Mouse (Mus musculus) inflammation-experienced regulatory T-cells (primary cell): ENCODE data around the gene 1110057P08Rik. TPM values are rescaled to one million over a fixed set of nuclear protein-coding genes. Genes with fewer than 3 reads are reported as not detected.

ENCODE experiments used
- polyA plus RNA-seq, 2 experiments: library from polyadenylated mRNA; unstranded; fragments of 100-300 nt; shearing (Covaris generic); gene quantifications; one replicate each; pipeline ENCODE4 v1.2.1; 2017

1110057P08Rik gene
- not detected for polyA plus RNA-seq

DNA sequence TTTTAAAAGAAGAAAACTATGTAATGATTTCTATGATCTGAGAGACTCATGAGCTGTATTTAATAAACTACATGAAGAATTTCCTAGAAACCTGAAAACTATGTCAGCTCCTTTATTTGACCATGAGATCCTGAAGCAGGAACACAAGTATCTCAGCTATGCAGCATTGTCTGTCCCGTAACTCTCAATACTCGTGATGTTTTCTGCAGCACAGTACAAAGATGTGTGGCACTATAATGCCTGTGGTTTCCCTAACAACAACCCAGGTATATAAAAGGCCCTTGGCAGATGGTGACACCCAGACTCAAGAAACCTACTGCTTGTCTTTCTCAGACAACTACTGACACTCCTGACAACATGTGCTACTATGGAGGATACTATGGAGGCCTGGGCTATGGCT lies at the start of gene 1110057P08Rik:
Gene 1110057P08Rik, plus strand, starts transcription at position 301 of the 400 bp plus-strand sequence.

DNA sequence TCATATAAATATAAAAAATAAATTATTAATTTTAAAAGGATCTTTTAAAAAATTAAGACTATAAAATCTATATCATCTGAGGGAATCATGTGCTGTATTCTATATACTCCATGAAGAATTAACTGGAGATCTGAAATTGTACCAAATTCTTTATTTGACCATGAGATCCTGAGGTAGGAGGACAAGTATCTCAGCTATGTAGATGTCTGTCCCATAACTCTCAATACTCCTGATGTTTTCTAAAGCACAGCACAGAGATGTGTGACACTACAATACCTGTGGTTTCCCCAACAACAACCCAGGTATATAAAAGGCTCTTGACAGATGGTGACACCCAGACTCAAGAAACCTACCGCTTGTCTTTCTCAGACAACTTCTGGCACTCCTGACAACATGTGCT lies 34.0 kb upstream of the 1110057P08Rik start, which contains the start of gene Gm6358:
Gene Gm6358, plus strand, starts transcription at position 301 of the 400 bp plus-strand sequence.

DNA sequence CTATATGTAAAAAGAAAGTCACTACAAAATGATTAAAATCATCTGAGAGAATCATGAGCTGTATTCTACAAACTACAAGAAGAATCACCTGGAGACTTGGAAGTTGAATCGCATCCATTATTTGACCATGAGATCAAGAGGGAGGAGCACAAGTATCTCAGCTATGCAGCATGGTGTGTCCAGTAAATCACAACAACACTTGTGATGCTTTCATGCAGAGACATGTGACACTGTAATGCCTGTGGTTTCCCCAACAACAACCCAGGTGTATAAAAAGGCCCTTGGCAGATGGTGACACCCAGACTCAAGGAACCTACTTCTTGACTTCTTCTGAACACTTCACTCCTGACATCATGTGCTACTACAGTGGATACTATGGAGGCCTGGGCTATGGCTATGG lies 23.7 kb upstream of the 1110057P08Rik start, which contains the start of gene Gm10061:
Gene Gm10061, plus strand, starts transcription at position 301 of the 400 bp plus-strand sequence.

DNA sequence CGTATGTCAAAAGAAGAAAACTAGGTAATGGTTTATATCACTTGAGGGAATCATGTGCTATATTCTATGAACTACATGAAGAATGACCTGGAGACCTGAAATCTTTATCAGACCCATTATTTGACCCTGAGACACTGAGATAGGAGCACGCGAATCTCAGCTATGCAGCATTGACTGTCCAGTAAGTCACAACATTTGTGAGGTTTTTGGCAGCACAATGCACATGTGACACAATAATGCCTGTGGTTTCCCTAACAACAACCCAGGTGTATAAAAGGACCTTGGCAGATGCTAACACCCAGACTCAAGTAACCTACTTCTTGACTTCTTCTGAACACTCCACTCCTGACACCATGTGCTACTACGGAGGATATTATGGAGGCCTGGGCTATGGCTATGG lies 16.9 kb upstream of the 1110057P08Rik start, which contains the start of gene Gm9789:
Gene Gm9789, plus strand, starts transcription at position 301 of the 400 bp plus-strand sequence.

DNA sequence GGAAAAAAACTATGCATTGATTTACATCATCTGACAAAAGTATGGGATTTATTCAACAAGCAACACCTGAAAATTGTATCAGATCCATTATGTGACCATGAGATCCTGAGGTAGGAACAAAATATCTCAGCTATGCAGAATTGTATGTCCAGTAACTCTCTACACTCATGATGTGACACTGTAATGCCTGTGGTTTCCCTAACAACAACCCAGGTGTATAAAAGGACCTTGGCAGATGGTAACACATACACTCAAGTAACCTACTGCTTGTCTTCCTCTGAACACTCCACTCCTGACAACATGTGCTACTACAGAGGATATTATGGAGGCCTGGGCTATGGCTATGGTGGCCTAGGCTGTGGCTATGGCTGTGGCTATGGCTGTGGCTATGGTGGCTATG lies 5.3 kb upstream of the 1110057P08Rik start, which contains the start of gene Gm7735:
Gene Gm7735, plus strand, starts transcription at position 301 of the 400 bp plus-strand sequence.

DNA sequence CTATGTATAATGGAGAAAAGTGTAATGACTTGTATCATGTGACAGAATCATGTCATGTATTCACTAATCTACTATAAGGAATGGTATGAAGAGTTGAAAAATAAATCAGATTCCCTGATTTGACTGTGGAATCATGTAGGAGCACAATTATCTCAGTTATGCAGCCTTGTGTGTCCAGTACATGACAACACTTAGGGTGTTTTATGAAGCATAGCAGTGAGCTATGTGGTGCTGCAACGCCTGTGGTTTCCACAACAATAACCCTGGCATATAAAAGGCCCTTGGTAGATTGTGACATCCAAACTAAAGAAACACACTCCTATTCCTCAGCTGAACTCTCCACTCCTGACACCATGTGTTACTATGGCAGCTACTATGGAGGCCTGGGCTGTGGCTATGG lies 31.0 kb downstream of the 1110057P08Rik start, which contains the start of gene Krtap20-2:
Gene Krtap20-2, plus strand, starts transcription at position 301 of the 400 bp plus-strand sequence.

Other genes starting within 250 kb of the 1110057P08Rik start
- not detected for gene Krtap19-9b, start 242.5 kb upstream of the 1110057P08Rik start, polyA plus RNA-seq
- 1 to 10 TPM in 1 of 2 experiments, not detected in 1; 1.1 TPM for gene Krtap16-3, start 211.9 kb upstream of the 1110057P08Rik start, polyA plus RNA-seq
- gene Krtap22-2, start 164.0 kb upstream of the 1110057P08Rik start, polyA plus RNA-seq, result not detected
- gene Gm10229, start 159.5 kb upstream of the 1110057P08Rik start, polyA plus RNA-seq, result not detected
- gene Krtap6-1, start 143.0 kb upstream of the 1110057P08Rik start, polyA plus RNA-seq, result not detected
- under 1 TPM in 1 of 2 experiments, not detected in 1; 0.40 TPM for gene Gm10228, start 133.3 kb upstream of the 1110057P08Rik start, polyA plus RNA-seq
- gene Krtap6-5, start 126.9 kb upstream of the 1110057P08Rik start, polyA plus RNA-seq, result not detected
- not detected for gene 1110025L11Rik, start 110.7 kb upstream of the 1110057P08Rik start, polyA plus RNA-seq
- not detected for gene Krtap6-3, start 90.7 kb upstream of the 1110057P08Rik start, polyA plus RNA-seq
- gene Gm6358, start 33.9 kb upstream of the 1110057P08Rik start, polyA plus RNA-seq, result not detected
- not detected for gene Gm10061, start 23.6 kb upstream of the 1110057P08Rik start, polyA plus RNA-seq
- gene Gm9789, start 16.8 kb upstream of the 1110057P08Rik start, polyA plus RNA-seq, result not detected
- not detected for gene Gm7735, start 5.2 kb upstream of the 1110057P08Rik start, polyA plus RNA-seq
- not detected for gene Krtap20-2, start 31.1 kb downstream of the 1110057P08Rik start, polyA plus RNA-seq
- under 1 TPM in 1 of 2 experiments, not detected in 1; 0.45 TPM for gene Krtap21-1, start 229.1 kb downstream of the 1110057P08Rik start, polyA plus RNA-seq
- gene Krtap6-2, start 245.4 kb downstream of the 1110057P08Rik start, polyA plus RNA-seq, result not detected